Mouse (Mus musculus) kidney, postnatal 25 days (tissue): ENCODE data around the gene Gtf3a.

Source experiments
- DNase-seq, 2 experiments: peaks; one replicate each; pipeline ENCODE4 v3.0.0; 2021; ENCODE audit warnings: mixed read lengths in 2 of 2

Gene Gtf3a

DNA sequence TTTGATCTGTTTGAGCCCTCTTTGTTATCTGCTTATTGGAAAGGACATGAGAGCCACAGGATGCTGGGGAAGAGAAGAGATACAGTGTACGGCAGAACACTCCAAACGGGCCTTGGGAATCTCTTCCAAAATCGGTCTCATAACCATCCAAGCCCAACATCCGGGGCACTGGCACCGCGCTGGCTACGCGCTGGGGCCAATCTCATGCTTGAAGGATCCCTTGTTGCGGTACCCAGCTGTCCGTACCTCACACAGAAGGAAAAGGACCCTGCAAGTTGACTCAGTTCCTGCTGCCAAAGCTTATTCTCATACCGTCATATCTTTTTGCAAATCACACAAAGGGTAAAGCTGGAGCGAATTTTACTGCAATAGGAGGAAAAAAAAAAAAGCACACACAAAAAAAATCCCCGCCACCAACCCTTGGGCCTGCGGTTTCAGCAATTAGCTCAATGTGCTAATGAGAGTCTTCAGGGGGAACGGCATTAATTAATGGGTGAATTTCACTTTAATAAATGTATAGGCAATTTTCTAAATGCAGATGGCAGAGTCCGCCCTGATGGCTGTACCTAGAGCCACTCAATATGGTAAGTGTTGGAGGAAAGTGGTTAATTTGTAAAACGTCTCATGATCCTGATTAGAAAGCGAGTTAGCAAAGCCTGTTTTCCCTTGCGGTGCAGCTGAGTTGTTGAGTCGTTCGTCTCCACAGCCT is 37.4 kb downstream of the Gtf3a start:
- DNase-seq, result no peak

DNA sequence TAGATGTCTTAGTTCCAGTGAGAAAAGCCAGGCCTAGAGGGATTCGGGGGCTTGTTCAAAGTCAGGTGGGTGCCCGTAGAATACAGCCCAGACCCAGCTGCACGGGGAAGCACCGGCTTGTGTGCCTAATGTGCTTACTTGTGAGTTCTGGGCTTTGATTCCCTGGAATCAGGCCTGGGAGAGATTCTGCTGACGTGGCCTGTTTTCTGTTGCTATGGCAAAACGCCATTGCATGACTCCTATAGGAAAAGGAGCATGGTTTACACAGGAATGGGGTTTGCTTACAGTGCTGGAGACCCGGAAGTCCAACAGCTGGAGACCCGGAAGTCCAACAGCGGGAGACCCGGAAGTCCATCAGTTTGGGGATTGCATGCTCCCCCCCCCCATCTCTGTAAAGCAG is 39.1 kb downstream of the Gtf3a start:
- DNase-seq, result no peak

DNA sequence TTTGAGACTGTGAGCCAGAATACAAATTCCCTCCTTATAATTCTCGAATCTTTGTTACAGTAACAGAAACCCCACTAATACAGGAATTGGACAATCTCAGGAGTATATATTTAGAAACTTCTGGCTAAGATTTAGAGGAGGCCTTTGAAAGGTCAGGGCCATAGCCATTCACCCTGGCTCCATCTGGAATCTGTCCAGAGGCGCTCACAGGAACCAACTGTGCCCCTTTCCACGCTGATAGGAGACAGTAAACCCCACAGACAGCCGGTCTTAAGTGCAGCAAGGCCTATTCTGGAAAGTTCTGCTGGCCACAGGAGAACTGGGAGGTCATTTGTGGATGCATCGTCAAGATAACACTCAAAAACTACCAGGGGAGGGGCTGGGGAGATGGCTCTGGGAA is 40.6 kb downstream of the Gtf3a start:
- DNase-seq, result no peak

DNA sequence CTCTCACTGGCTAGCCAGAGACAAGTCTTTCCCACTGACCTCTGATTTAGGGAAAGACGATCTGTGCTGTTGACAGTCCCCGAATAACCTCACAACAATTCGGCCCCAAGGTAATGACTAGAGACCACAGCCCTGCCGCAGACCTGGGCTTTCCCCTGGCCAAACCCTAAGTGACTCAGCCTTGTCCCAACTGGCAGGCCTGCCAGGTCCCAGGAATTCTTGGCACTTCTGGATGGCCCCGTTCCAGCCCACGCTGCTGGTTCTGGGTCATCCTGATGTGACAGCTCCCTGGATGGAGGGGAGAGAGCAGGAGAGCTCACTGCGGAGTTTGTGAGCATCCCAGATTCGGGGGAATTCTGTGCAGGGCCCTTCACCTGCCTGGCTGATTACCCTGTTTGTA is 45.1 kb downstream of the Gtf3a start:
- peak in 1 of 2 experiments; percentile 53 for DNase-seq

DNA sequence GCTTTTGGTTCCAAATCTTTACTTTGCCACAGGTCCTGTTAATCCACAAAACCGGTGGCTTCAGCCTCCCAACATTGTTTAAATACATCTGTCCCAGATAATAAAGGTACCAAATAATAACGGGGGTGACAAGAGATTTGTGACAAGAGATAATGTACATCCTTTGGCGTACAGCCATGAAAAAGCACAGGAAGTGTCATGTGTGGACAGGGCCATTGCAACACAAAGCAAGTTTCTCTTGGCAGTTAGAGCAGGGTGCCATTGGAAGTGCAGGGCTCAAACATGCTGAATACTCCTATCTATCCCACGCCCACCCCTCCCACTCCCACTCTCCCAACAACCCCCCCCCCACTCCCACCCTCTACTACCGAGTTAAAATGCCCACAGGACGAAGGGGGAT is 46.5 kb downstream of the Gtf3a start:
- no peak for DNase-seq

DNA sequence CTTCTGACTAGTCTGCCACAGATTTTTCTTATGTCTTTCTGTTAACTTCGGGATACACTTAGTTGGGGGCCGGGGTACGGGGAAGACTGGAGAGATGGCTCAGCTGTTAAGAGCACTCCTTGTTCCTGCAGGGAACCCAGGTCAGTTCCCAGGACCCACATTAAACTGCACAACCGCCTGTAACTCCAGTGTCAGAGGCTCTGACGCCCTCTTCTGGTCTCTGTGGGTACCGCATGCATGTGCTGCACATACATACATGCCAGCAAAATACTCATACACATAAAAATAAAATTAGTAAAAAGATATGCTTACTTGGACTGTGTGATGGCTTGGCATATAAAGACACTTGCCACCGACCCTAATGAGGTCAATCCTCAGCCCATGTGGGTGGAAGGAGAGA is 48.4 kb downstream of the Gtf3a start:
- DNase-seq, result no peak

DNA sequence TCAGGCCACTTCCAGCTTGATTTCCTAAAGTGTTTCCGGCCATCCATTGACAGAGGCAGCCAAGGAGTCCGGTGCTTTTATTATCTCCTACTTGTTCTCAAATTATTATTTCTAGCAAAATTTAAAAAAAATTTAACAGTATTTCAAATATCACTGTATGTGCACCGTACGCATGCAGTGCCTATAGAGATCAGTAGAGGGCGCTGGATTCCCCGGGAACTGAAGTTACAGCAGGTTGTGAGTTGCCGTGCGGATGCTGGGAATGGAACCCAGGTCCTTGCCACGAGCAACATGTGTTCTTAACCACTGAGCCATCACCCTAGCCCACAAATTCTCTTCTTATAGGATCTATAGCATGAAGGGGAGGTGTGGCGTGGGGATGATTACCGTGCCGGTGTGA is 50.3 kb downstream of the Gtf3a start:
- DNase-seq, result no peak

DNA sequence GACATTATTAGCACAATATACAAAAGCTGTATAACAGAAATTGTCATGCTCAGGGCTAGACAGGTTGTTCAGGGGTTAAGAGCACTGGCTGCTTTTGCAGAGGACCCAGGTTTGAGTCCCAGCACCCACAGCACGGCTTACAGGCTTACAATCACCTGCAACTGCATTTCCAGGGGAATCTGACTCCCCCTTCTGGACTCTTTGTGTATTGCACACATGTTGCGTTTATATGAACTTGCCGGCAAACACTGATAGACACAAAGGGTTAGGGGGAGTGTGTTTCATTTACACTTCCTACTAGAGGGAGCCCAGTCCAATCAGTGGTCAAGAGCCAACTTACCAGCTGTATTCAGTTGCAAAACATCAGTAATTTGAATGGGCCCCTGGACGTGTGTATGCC is 52.9 kb downstream of the Gtf3a start:
- no peak for DNase-seq

DNA sequence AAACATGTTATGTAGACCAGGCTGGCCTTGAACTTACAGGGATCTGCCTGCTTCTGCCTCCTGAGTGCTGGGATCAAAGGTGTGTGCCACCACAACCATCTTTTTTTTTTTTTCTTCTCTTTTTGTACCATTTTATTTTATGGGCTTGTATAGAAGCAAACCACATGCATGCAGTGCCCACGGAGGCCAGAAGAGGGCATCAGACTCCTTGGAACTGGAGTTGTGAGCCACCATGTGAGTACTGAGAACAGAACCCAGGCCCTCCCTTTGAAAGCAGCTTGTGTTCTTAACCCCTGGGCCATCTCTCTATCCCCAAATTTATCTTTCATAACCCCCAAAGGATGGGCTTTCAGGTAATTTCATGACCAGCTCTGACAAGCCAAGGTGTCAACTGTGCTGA is 54.8 kb downstream of the Gtf3a start:
- no peak for DNase-seq
